Mouse (Mus musculus): ENCODE results near the gene Nlrc5.
"Not testable (repeated sequence)": the region's sequence is repeated elsewhere in the genome, so short reads cannot be mapped to it uniquely, and the experiment has no call there.

The Nlrc5 gene

GRCm38 (mm10) chr8:94433981-94434466, at the start of gene Nlrc5:
Gene Nlrc5 (plus strand): TSS chr8:94434356.
- DNase-seq (ENCODE audit: extremely low spot score), result peak; percentile 35

GRCm38 (mm10) chr8:94385506-94386213, 48.5 kb upstream of the Nlrc5 start:
- no peak for DNase-seq (ENCODE audit: extremely low spot score)

- peak; percentile 95 for DNase-seq (ENCODE audit: extremely low spot score)
Measured at GRCm38 (mm10) chr8:94386214-94387026, 47.7 kb upstream of the Nlrc5 start, which contains the start of gene Herpud1. Gene Herpud1 (plus strand): TSS chr8:94386438.

DNA sequence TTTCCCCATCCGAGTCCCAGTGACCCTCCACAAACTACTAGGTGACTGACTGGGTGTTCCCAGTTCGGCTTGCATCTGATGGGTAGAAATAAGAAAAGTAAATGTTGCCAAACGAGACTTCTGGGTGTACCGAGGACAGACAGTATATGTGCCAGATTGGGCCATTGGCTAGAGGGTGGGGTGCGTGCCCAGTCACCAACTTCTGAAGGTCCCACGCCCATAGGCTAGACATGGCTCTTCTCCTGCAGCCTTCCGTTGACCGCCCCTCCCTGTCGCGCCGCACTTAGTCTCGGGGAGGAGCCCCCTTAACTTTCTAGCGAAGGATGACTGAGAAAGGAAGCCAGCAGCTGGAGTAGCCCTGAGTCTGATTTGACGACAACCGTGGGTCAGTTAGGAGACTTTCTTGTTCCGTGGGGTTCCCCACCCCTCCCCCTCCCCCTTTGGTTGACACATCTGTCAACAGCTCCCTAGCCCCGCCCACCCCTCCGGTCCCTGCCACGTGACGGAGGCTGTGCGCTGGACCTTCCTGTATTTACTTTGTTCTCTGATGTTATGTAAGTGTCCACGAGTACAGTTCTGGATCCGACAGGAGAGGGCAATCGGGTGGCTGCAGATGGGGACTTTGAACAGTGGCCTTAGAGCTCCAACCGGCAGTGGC, 47.0 kb upstream of the Nlrc5 start:
- DNase-seq (ENCODE audit: extremely low spot score), result peak; percentile 80

DNA sequence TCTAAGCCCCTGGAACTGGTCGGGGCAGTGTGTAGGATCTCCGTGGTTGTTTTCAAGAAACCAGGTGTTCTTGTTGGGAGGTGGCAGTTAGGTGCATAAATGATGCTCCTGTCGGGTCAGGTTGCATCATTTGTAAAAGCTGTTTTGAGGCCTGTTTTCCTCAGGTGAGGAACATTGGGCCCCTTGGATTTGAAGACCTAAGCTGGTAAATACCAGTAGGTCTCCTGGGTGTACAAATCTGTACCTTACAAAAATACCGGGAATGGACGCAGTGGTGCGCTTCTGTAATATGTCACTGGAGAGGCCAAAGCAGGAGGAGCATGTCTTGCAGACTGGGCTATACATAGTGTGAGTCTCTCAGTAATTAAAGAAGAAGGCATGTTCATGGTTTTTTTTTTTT, 46.4 kb upstream of the Nlrc5 start:
- DNase-seq (ENCODE audit: extremely low spot score), result no peak

DNA sequence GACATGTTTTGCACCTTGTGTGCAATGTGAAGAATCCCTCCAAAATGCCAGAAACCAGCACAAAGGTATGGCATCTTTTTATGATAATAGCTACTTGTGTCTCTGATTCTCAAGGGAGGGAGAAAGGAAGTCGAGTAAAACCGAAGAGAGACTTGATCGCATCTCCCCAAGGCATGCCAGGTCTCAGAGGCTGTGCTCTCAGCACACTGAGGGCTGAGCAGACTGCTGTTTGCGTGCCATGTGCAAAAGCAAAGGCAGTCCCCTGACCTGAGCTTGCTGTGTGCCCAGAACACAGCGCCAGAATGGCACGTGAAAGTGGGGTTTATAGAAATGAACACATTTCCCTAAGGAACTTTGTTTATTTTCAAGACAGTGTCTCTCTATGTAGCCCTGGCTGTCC, 44.6 kb upstream of the Nlrc5 start:
- DNase-seq (ENCODE audit: extremely low spot score), result no peak

DNA sequence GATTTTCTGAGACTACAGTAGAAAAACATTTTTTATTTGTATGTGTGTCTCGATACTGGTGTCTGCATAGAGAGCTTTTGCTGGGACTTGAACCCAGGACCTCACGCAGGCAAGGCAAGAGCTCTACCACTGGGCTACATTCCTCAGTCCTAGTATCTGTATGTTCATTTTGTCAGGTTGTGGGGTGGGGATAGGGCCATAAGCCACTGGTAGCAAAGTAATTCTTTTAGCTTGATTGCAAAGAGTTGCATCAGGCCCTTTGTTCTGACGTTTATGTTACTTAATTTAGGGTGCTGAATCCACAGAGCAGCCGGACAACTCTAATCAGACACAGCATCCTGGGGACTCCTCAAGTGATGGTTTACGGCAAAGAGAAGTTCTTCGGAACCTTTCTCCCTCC, 43.7 kb upstream of the Nlrc5 start:
- DNase-seq (ENCODE audit: extremely low spot score), result no peak

- no peak for DNase-seq (ENCODE audit: extremely low spot score)
Measured at GRCm38 (mm10) chr8:94390910-94391309, 43.2 kb upstream of the Nlrc5 start.

GRCm38 (mm10) chr8:94392147-94392546, 42.0 kb upstream of the Nlrc5 start:
- DNase-seq (ENCODE audit: extremely low spot score), result peak; percentile 27

- DNase-seq (ENCODE audit: extremely low spot score), result no peak
Measured at GRCm38 (mm10) chr8:94392648-94393047, 41.5 kb upstream of the Nlrc5 start.

DNA sequence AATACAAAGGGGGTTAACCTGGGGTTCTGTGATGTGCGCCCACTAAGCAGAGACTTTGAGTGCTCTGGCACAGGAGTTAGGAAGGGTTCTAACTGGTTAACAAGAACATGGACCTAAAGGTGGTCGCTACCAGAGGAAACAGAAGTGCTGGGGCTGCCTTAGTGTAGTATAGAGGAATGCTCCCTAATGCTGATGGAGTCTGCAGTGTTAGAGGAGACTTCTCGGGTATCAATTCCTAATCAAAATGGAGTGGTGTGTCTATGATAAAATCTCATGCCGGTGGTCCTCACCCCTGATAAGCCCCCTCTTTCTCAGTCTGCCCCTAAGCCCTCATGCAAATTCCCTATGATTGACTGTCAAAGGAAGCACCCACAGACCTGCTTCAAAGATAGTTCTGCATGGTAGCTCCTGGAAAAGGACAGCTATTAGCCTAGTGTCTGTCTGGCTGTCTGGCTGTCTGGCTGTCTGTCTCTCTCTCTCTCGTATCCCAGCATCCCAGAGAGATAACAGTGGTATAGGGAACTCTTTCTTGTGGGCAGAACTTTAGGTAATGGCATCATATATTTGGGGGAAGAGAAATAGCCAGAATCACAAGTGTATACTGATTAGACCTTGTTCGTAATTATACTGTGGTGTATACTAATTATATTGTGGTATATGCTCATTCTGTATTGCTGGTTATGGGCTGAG, 38.2 kb upstream of the Nlrc5 start:
- no peak for DNase-seq (ENCODE audit: extremely low spot score)

- DNase-seq (ENCODE audit: extremely low spot score), result peak; percentile 19
Measured at GRCm38 (mm10) chr8:94396964-94397657, 37.0 kb upstream of the Nlrc5 start.

- no peak for DNase-seq (ENCODE audit: extremely low spot score)
Measured at GRCm38 (mm10) chr8:94398587-94398986, 35.6 kb upstream of the Nlrc5 start.

DNA sequence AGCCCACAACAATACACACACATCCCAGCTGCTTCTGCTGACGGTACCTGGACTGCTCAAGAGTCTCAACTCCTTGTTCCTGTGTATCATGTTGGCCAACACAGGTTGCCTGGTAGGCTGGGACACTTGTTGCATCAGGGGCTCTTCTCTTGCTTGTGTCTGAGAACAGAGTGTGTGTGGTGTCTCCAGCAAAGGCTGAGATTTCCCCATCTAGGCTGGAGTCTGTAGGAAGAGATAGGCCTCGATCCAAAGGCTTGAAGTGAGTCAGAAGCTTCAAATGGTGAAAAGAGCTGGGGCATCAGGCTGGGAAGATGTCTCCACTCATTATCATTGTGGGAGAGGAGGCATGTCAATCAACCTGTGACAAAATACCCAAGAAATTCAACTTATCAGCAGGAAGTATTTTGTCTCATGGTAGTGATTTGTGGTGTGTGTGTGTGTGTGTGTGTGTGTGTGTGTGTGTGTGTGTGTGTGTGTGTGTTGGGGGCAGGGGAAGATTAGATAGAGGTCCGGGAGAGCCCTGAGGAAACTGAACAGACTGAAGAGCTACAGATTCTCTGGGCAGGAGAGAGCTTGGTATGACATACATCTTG, 34.7 kb upstream of the Nlrc5 start:
- DNase-seq (ENCODE audit: extremely low spot score), result no peak

- not testable (repeated sequence) for DNase-seq (ENCODE audit: extremely low spot score)
Measured at GRCm38 (mm10) chr8:94399957-94400356, 34.2 kb upstream of the Nlrc5 start.

DNA sequence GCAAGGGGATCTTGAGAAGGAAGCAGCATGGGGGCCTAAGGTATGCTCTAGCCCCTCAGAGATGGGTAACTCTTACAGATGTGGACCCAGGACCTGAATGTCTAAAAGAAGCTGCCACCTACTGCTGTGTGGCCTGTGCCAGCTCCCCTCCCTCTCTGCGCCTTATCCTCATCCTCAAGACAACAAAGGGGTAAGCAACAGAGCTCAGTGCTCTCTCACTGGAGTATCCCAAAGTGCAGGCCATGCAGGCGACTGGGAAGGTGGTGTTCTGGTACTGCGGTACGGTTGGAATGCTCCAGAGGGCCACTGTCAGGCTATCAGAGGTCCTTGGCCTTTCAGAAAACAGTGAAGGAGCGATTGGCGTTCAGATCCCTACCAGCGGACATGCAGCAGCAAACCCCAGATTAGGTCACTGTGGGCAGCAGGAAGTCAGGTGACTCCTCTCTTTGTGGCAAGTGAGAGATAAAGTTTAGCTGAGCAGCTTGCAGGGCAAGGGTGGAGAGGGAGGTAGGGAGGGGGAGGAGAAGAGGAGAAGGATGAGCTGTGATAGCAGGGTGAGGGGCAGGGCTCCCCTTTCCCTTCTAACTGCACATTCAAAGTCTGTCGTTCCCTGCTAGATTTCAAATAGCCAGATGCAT, 25.6 kb upstream of the Nlrc5 start:
- DNase-seq (ENCODE audit: extremely low spot score), result no peak

DNA sequence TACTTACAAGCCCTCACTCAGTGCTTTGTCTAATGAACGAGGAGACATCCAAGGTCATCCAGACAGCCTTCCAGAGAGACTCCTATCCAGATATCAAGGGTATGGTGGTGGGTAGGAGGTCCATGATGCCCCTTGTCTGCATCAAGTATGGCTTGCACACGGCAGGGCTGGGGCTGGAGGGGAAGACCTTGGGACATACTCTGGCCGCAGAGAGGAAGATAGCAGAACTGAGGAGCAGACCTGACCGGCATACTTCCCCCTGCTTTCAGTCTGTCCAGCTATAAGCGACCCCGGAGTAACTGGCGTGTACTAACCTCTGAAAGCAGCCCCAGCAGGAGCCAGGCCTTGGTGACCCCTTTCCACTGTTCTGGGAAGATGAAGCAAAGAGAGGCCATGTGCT, 24.6 kb upstream of the Nlrc5 start:
- no peak for DNase-seq (ENCODE audit: extremely low spot score)

DNA sequence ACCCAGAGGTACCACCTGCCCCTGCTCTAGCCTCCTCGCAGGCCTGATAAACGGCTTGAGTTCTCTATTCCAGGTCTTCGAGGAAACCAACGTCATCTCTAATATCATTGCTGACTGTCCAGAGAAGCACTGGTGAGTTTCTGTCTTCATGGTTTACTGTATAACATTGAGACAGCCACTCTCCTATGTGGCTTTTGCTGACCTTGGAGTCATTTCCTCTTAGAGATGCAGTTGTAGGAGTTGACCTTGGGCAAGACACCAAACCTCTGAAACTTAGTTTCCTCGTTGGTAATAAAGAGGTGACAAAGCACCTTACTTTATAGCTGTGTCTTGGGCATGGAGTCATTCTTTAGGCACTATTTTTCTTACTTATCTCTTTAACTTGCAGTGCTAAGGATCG, 21.6 kb upstream of the Nlrc5 start:
- no peak for DNase-seq (ENCODE audit: extremely low spot score)

GRCm38 (mm10) chr8:94413509-94413908, 20.6 kb upstream of the Nlrc5 start:
- no peak for DNase-seq (ENCODE audit: extremely low spot score)

GRCm38 (mm10) chr8:94415218-94415617, 18.9 kb upstream of the Nlrc5 start:
- no peak for DNase-seq (ENCODE audit: extremely low spot score)

Data from embryo, embryonic 9.5 days (tissue).